Mouse (Mus musculus) CH12.LX (cell line): ENCODE results near the gene Amigo1. TPM values are rescaled to one million over a fixed set of nuclear protein-coding genes. Genes with fewer than 3 reads are reported as not detected.

Experiments used
- DNase-seq: peaks from one replicate; pipeline ENCODE4 v3.0.0-alpha.2; 2013; ENCODE audit errors: extremely low read depth
- H3K27ac ChIP-seq: 2 replicates; pipeline ENCODE4 v1.5.1; 2012; ENCODE audit warnings: low read depth, mild to moderate bottlenecking, control low read depth, moderate library complexity; ENCODE audit not compliant: insufficient read depth
- H3K27me3 ChIP-seq: replicated peaks from 2 replicates; pipeline ENCODE3; 2012; ENCODE audit warnings: inconsistent platforms
- H3K36me3 ChIP-seq, 2 experiments: replicated peaks in 1 of 2; 2 replicates each; pipeline versions ENCODE3 to v1.6.1; 2012; ENCODE audit warnings: inconsistent platforms in 1 of 2, low read length in 1 of 2, mild to moderate bottlenecking in 1 of 2, mixed read lengths in 1 of 2, moderate library complexity in 1 of 2; ENCODE audit not compliant: control insufficient read depth in 1 of 2, insufficient read depth in 1 of 2
- H3K4me1 ChIP-seq, 2 experiments: 2 replicates each; pipeline ENCODE4 v1.6.1; 2012; ENCODE audit warnings: inconsistent platforms in 1 of 2, moderate library complexity in 1 of 2; ENCODE audit not compliant: insufficient read depth in 2 of 2, control insufficient read depth in 1 of 2
- H3K4me2 ChIP-seq: 2 replicates; pipeline ENCODE4 v1.6.1; 2012; ENCODE audit warnings: low read depth, mild to moderate bottlenecking, control low read depth; ENCODE audit not compliant: poor library complexity, insufficient read depth, severe bottlenecking
- H3K4me3 ChIP-seq, 3 experiments: fragments of 150-350 bp in 1 of 3; sonication (generic) in 1 of 3; replicated peaks in 1 of 3; 2 replicates each; pipeline versions ENCODE3 to v1.5.1; 2011 to 2012; ENCODE audit warnings: low read depth in 2 of 3, low read length in 2 of 3, mild to moderate bottlenecking in 2 of 3, moderate library complexity in 2 of 3, control low read depth in 1 of 3, improper control_type of control experiment in 1 of 3, inconsistent platforms in 1 of 3, mixed read lengths in 1 of 3; ENCODE audit not compliant: poor library complexity in 1 of 3
- H3K79me2 ChIP-seq: replicated peaks from 2 replicates; pipeline ENCODE4 v1.6.1; 2012; ENCODE audit warnings: mild to moderate bottlenecking, moderate library complexity; ENCODE audit not compliant: control insufficient read depth, poor library complexity, insufficient read depth, severe bottlenecking; ENCODE audit errors: extremely low read depth
- H3K9ac ChIP-seq: 2 replicates; pipeline ENCODE4 v1.6.1; 2012; ENCODE audit warnings: low read depth, mild to moderate bottlenecking, control low read depth, moderate library complexity; ENCODE audit not compliant: insufficient read depth
- H3K9me3 ChIP-seq: replicated peaks from 2 replicates; pipeline ENCODE3; 2012; ENCODE audit warnings: low read length, inconsistent platforms, mixed read lengths
- BHLHE40 ChIP-seq: IDR thresholded peaks from 2 replicates; pipeline ENCODE4 v1.6.1; 2011; ENCODE audit warnings: mild to moderate bottlenecking, low read depth, low read length, improper control_type of control experiment
- CHD1 ChIP-seq: IDR thresholded peaks from 2 replicates; pipeline ENCODE4 v1.6.1; 2012; ENCODE audit warnings: low read depth, low read length, improper control_type of control experiment, inconsistent platforms
- CHD2 ChIP-seq: IDR thresholded peaks from 2 replicates; pipeline ENCODE4 v1.6.1; 2011; ENCODE audit warnings: low read length, improper control_type of control experiment
- CTCF ChIP-seq, 2 experiments: IDR thresholded peaks in 1 of 2; conservative IDR thresholded peaks in 1 of 2; 2 replicates each; pipeline ENCODE4 v1.5.1; 2011 to 2012; ENCODE audit warnings: low read depth in 2 of 2, low read length in 2 of 2, improper control_type of control experiment in 1 of 2, inconsistent platforms in 1 of 2, mild to moderate bottlenecking in 1 of 2, moderate library complexity in 1 of 2
- E2F4 ChIP-seq: IDR thresholded peaks from 2 replicates; pipeline ENCODE4 v1.6.1; 2011; ENCODE audit warnings: low read depth, low read length, improper control_type of control experiment; ENCODE audit not compliant: insufficient replicate concordance
- ELF1 ChIP-seq: IDR thresholded peaks from 2 replicates; pipeline ENCODE4 v1.6.1; 2014; ENCODE audit warnings: low read depth, mild to moderate bottlenecking, inconsistent platforms, low read length, improper control_type of control experiment
- EP300 ChIP-seq: IDR thresholded peaks from 2 replicates; pipeline ENCODE4 v1.6.1; 2011; ENCODE audit warnings: low read length, improper control_type of control experiment
- ETS1 ChIP-seq: conservative IDR thresholded peaks from 2 replicates; pipeline ENCODE4 v1.6.1; 2012; ENCODE audit warnings: low read depth, mild to moderate bottlenecking, inconsistent platforms, low read length, improper control_type of control experiment, moderate library complexity
- GABPA ChIP-seq: IDR thresholded peaks from 2 replicates; pipeline ENCODE4 v1.6.1; 2012; ENCODE audit warnings: low read depth, low read length, improper control_type of control experiment, inconsistent platforms; ENCODE audit not compliant: insufficient replicate concordance
- HCFC1 ChIP-seq: IDR thresholded peaks from 2 replicates; pipeline ENCODE4 v1.6.1; 2012; ENCODE audit warnings: low read depth, mild to moderate bottlenecking, inconsistent platforms, low read length, improper control_type of control experiment
- IRF4 ChIP-seq: IDR thresholded peaks from 2 replicates; pipeline ENCODE4 v1.6.1; 2014; ENCODE audit warnings: low read depth, mild to moderate bottlenecking, inconsistent platforms, low read length, improper control_type of control experiment
- JUN ChIP-seq: IDR thresholded peaks from 2 replicates; pipeline ENCODE4 v1.6.1; 2011; ENCODE audit warnings: low read depth, mild to moderate bottlenecking, low read length, improper control_type of control experiment, moderate library complexity; ENCODE audit not compliant: insufficient read depth
- JUND ChIP-seq: conservative IDR thresholded peaks from 2 replicates; pipeline ENCODE4 v1.6.1; 2011; ENCODE audit warnings: low read depth, low read length, improper control_type of control experiment
- KAT2A ChIP-seq: IDR thresholded peaks from 2 replicates; pipeline ENCODE4 v1.6.1; 2012; ENCODE audit warnings: low read length, improper control_type of control experiment, inconsistent platforms; ENCODE audit not compliant: insufficient replicate concordance
- MAFK ChIP-seq: IDR thresholded peaks from 2 replicates; pipeline ENCODE4 v1.6.1; 2011; ENCODE audit warnings: low read length, improper control_type of control experiment; ENCODE audit not compliant: insufficient replicate concordance
- MAX ChIP-seq: IDR thresholded peaks from 2 replicates; pipeline ENCODE4 v1.6.1; 2011; ENCODE audit warnings: low read length, improper control_type of control experiment
- MAZ ChIP-seq: IDR thresholded peaks from 2 replicates; pipeline ENCODE4 v1.6.1; 2012; ENCODE audit warnings: low read depth, mild to moderate bottlenecking, inconsistent platforms, low read length, improper control_type of control experiment, moderate library complexity
- MEF2A ChIP-seq: IDR thresholded peaks from 2 replicates; pipeline ENCODE4 v1.6.1; 2014; ENCODE audit warnings: low read depth, mild to moderate bottlenecking, inconsistent platforms, low read length, improper control_type of control experiment, borderline replicate concordance
- MXI1 ChIP-seq: IDR thresholded peaks from 2 replicates; pipeline ENCODE4 v1.6.1; 2011; ENCODE audit warnings: mild to moderate bottlenecking, low read depth, low read length, improper control_type of control experiment
- MYC ChIP-seq: IDR thresholded peaks from 2 replicates; pipeline ENCODE4 v1.6.1; 2011; ENCODE audit warnings: low read depth, mild to moderate bottlenecking, improper control_type of control experiment, low read length
- NRF1 ChIP-seq: IDR thresholded peaks from 2 replicates; pipeline ENCODE4 v1.6.1; 2014; ENCODE audit warnings: low read depth, mild to moderate bottlenecking, inconsistent platforms, low read length, improper control_type of control experiment, moderate library complexity
- PAX5 ChIP-seq: IDR thresholded peaks from 2 replicates; pipeline ENCODE4 v1.6.1; 2012; ENCODE audit warnings: low read length, inconsistent platforms, mixed read lengths
- POLR2A ChIP-seq: IDR thresholded peaks from 2 replicates; pipeline ENCODE4 v1.6.1; 2011; ENCODE audit warnings: low read depth, mild to moderate bottlenecking, improper control_type of control experiment, low read length
- POLR2AphosphoS2 ChIP-seq: IDR thresholded peaks from 2 replicates; pipeline ENCODE4 v1.6.1; 2011; ENCODE audit warnings: low read depth, low read length, improper control_type of control experiment
- RAD21 ChIP-seq: IDR thresholded peaks from 2 replicates; pipeline ENCODE4 v1.6.1; 2011; ENCODE audit warnings: low read depth, mild to moderate bottlenecking, low read length, improper control_type of control experiment, moderate library complexity
- RCOR1 ChIP-seq: conservative IDR thresholded peaks from 2 replicates; pipeline ENCODE4 v1.6.1; 2012; ENCODE audit warnings: low read depth, mild to moderate bottlenecking, inconsistent platforms, low read length, improper control_type of control experiment
- SIN3A ChIP-seq: IDR thresholded peaks from 2 replicates; pipeline ENCODE4 v1.6.1; 2012; ENCODE audit warnings: low read length, improper control_type of control experiment, inconsistent platforms
- SMC3 ChIP-seq: IDR thresholded peaks from 2 replicates; pipeline ENCODE4 v1.6.1; 2011; ENCODE audit warnings: low read depth, low read length, improper control_type of control experiment
- TBP ChIP-seq: conservative IDR thresholded peaks from 2 replicates; pipeline ENCODE4 v1.6.1; 2011; ENCODE audit warnings: low read depth, low read length, improper control_type of control experiment
- TCF12 ChIP-seq: IDR thresholded peaks from 2 replicates; pipeline ENCODE4 v1.6.1; 2014; ENCODE audit warnings: low read depth, mild to moderate bottlenecking, inconsistent platforms, low read length, improper control_type of control experiment
- UBTF ChIP-seq: IDR thresholded peaks from 2 replicates; pipeline ENCODE4 v1.6.1; 2012; ENCODE audit warnings: low read depth, mild to moderate bottlenecking, inconsistent platforms, low read length, improper control_type of control experiment, moderate library complexity
- USF1 ChIP-seq: IDR thresholded peaks from 2 replicates; pipeline ENCODE4 v1.6.1; 2014; ENCODE audit warnings: low read depth, mild to moderate bottlenecking, inconsistent platforms, low read length, improper control_type of control experiment
- USF2 ChIP-seq: conservative IDR thresholded peaks from 2 replicates; pipeline ENCODE4 v1.6.1; 2011; ENCODE audit warnings: low read depth, low read length, improper control_type of control experiment
- ZC3H11A ChIP-seq: IDR thresholded peaks from 2 replicates; pipeline ENCODE4 v1.6.1; 2012; ENCODE audit warnings: low read depth, mild to moderate bottlenecking, inconsistent platforms, low read length, improper control_type of control experiment
- ZKSCAN1 ChIP-seq: IDR thresholded peaks from 2 replicates; pipeline ENCODE4 v1.6.1; 2012; ENCODE audit warnings: low read depth, inconsistent platforms, low read length, improper control_type of control experiment, borderline replicate concordance
- ZMIZ1 ChIP-seq: IDR thresholded peaks from 2 replicates; pipeline ENCODE4 v1.6.1; 2012; ENCODE audit warnings: low read depth, mild to moderate bottlenecking, inconsistent platforms, low read length, improper control_type of control experiment
- ZNF384 ChIP-seq: IDR thresholded peaks from 2 replicates; pipeline ENCODE4 v1.6.1; 2012; ENCODE audit warnings: low read depth, low read length, improper control_type of control experiment, inconsistent platforms
- dilution Hi-C: fragments of 300-500 bp; cut with MboI; formaldehyde crosslinking; loops from 2 replicates; pipeline ENCODE4 v1.14.3; 2020; ENCODE audit warnings: low sequenced_read_pairs; ENCODE audit not compliant: extremely low pct_unique_long_range_greater_than_20kb, extremely low pct_ligation_motif_present
- in situ Hi-C: fragments of 300-500 bp; cut with MboI; formaldehyde crosslinking; loops from 3 replicates; pipeline ENCODE4 v1.14.3; 2019; ENCODE audit warnings: low sequenced_read_pairs, low pct_ligation_motif_present, low pct_unique_long_range_greater_than_20kb, mixed read lengths
- polyA plus RNA-seq: library from polyadenylated mRNA; unstranded; fragments of >175 nt; gene quantifications from 2 replicates; pipeline ENCODE4 v1.2.1, GENCODE M21; 2012; ENCODE audit warnings: low read depth; ENCODE audit not compliant: insufficient read length
- total RNA-seq, 2 experiments: library from RNA; depleted of rRNA; stranded (reverse); fragments of 300-350 nt in 1 of 2; fragments of >200 nt in 1 of 2; gene quantifications; 2 replicates each; pipeline ENCODE4 v1.2.3; 2012 to 2014

Amigo1 gene
- total and polyA plus RNA-seq, 3 experiments, result 0.21 to 0.59 TPM; not detected in 1

GRCm38 (mm10) chr3:108147386-108148235 is 38.5 kb upstream of the Amigo1 start:
- H3K9me3 ChIP-seq, result no peaks in the 10 kb centered on the region
- in situ Hi-C loops (loop anchor here (5.0 to 10.0 kb wide), 2 partner anchors 65 to 213 kb away; partner anchors contain the start of gene Gstm7), dilution Hi-C loops (no loop called here)
- H3K9ac ChIP-seq, result peak overlapping the region; percentile 90
- DNase-seq, result peak; percentile 90
- H3K27ac ChIP-seq, result peak overlapping the region; percentile 18; the same call in 1 of the 2 replicates
- H3K4me3 ChIP-seq, result peak overlapping the region; percentile 25 to 39 (median 26)
- peaks cover 0 to 32% of the 10 kb centered on the region in 2 experiments for H3K36me3 ChIP-seq
- H3K79me2 ChIP-seq, result peaks cover 26% of the 10 kb centered on the region
- H3K4me2 ChIP-seq, result peak overlapping the region; percentile 96
- H3K4me1 ChIP-seq, result peaks cover 0 to 25% of the 10 kb centered on the region in 2 experiments; a peak in 2 of 4 replicates
- H3K27me3 ChIP-seq, result no peaks in the 10 kb centered on the region
- TF ChIP-seq CTCF (conservative IDR thresholded peaks at IDR 0.05 in 1 of 2, IDR thresholded peaks at IDR 0.05 in 1 of 2; ENCODE audit: low read depth in 2 of 2, low read length in 2 of 2) (peak; percentile 70 to 98; a peak in 3 of 4 replicates), SMC3 (peak; percentile 91), UBTF (no peak), HCFC1 (peak; percentile 68), PAX5 (no peak), SIN3A (peak; percentile 89), BHLHE40 (no peak), ELF1 (peak; percentile 49; the same call in 1 of the 2 replicates), ETS1 (no peak; the same call in 1 of the 2 replicates), RCOR1 (no peak), TBP (peak; percentile 58; the same call in 1 of the 2 replicates), USF1 (no peak), MAX (no peak), MYC (no peak), E2F4 (no peak), KAT2A (no peak), POLR2A (peak; percentile 34; the same call in 1 of the 2 replicates), NRF1 (peak; percentile 51; the same call in 1 of the 2 replicates), ZNF384 (peak; percentile 13; the same call in 1 of the 2 replicates), MAFK (no peak), RAD21 (peak; percentile 94), EP300 (peak; percentile 56), JUN (no peak; the same call in 1 of the 2 replicates), MAZ (0 out of 2 replicates have a peak, but pooled peaks have one; percentile 52), JUND (peak; percentile 99), MEF2A (peak; percentile 63; the same call in 1 of the 2 replicates), MXI1 (peak; percentile 69), IRF4 (peak; percentile 77), TCF12 (peak; percentile 47; the same call in 1 of the 2 replicates), POLR2AphosphoS2 (no peak), ZKSCAN1 (no peak), ZC3H11A (peak; percentile 68), CHD1 (peak; percentile 30; the same call in 1 of the 2 replicates), GABPA (no peak), USF2 (no peak), ZMIZ1 (no peak), CHD2 (no peak)
